Comparison of ENCODE assay signal across 28 mouse cellular contexts in the genomic region with DNA sequence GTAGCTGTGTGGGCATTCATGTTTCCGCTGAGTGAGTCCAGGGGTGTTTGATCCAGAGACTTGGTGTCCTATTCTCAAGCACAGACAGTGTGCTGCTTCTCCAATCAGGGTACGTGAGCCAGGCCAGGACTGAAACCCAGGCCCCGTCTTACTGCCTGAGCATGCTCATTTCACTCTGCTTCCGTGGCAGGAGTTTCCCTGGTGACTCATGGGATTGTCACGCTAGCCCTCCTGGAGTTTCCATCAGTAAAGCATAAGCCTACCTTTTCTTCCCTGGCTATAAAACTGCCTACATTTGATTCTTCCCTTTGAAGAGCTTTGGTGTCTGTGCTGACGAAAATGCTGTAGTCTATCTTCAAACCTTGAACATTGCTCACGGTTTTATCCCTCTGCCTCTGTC. TPM values are rescaled to one million over a fixed set of nuclear protein-coding genes. Genes with fewer than 3 reads are reported as not detected.
DNase-seq lines count a peak whose midpoint lies in the region; TF ChIP-seq lines count a peak whose summit lies in the region.
"Had no signal": no experiment of that assay in that cellular context is flagged by ENCODE, and none has a peak within 500 bp of the region (broad histone marks: within the 10 kb centered on the region; RNA-seq: fewer than 3 reads in every experiment).

No protein-coding gene starts in this region.

- peak; percentile 29 for DNase-seq in adrenal gland, postnatal 25 days
- no peak for DNase-seq in adrenal gland, postnatal 4 days (ENCODE audit: low spot score in 2 of 2)
- peak; percentile 60 for DNase-seq in 3134 (ENCODE audit: extremely low read depth, insufficient read length, low spot score)
- no peak for DNase-seq in CH12.LX (ENCODE audit: extremely low read depth)
- no peak for DNase-seq in layer of hippocampus, adult 11-12 months (ENCODE audit: low spot score)
- no peak for DNase-seq in midbrain, embryonic 10.5 days (ENCODE audit: low spot score)
- DNase-seq: B cell, adult 2 months; cerebellum, adult 8-10 months; cerebellum, postnatal 14 days; embryo, embryonic 11 days; gastrocnemius, postnatal 10 days; heart, adult 18-20 months; heart, postnatal 10 days; heart, postnatal 4 days; kidney, adult 8-10 months had no signal

- no peak for TF ChIP-seq CTCF in CH12.LX (conservative IDR thresholded peaks at IDR 0.05 in 1 of 2, IDR thresholded peaks at IDR 0.05 in 1 of 2; ENCODE audit: low read depth in 2 of 2, low read length in 2 of 2)
- TF ChIP-seq CTCF in embryonic fibroblast, embryonic 13.5 days (IDR thresholded peaks at IDR 0.05; ENCODE audit: borderline replicate concordance, insufficient read depth, low read length): no peak

- no peak overlapping the region for H3K9ac ChIP-seq in CH12.LX (ENCODE audit: insufficient read depth, low read depth)
- H3K9ac ChIP-seq: embryonic facial prominence, embryonic 15.5 days; hindbrain, embryonic 12.5 days had no signal

- 90% methylated on average over 7 of the region's 7 CpGs for WGBS in midbrain, embryonic 10.5 days

- H3K36me3 ChIP-seq in CH12.LX (replicated peaks in 1 of 2; ENCODE audit: control insufficient read depth in 1 of 2, insufficient read depth in 1 of 2, low read length in 1 of 2): peaks cover 70 to 93% of the 10 kb centered on the region in 2 experiments
- H3K36me3 ChIP-seq in midbrain, embryonic 10.5 days: peaks cover 99% of the 10 kb centered on the region

- no peak overlapping the region for H3K4me3 ChIP-seq in CH12.LX (replicated peaks in 1 of 3; ENCODE audit: low read depth in 2 of 3, low read length in 2 of 3, poor library complexity in 1 of 3)
- no peak overlapping the region for H3K4me3 ChIP-seq in embryonic fibroblast, embryonic 13.5 days (ENCODE audit: insufficient read depth, low read length)
- H3K4me3 ChIP-seq in midbrain, embryonic 10.5 days: no peak overlapping the region
- H3K4me3 ChIP-seq: embryonic facial prominence, embryonic 15.5 days; heart, embryonic 10.5 days; hindbrain, embryonic 12.5 days had no signal

- no peak for TF ChIP-seq POLR2A in CH12.LX (IDR thresholded peaks at IDR 0.05; ENCODE audit: low read depth, low read length)
- TF ChIP-seq POLR2A in embryonic fibroblast, embryonic 13.5 days (IDR thresholded peaks at IDR 0.05; ENCODE audit: low read depth, low read length): no peak; the same call in 1 of the 2 replicates

- in situ Hi-C loops in CH12.LX (cut with MboI; ENCODE audit: low pct_ligation_motif_present, low pct_unique_long_range_greater_than_20kb, low sequenced_read_pairs): no loop called here

- dilution Hi-C loops in CH12.LX (cut with MboI; ENCODE audit: extremely low pct_ligation_motif_present, extremely low pct_unique_long_range_greater_than_20kb, low sequenced_read_pairs): no loop called here

- H3K4me1 ChIP-seq in CH12.LX (ENCODE audit: control insufficient read depth in 1 of 2, insufficient read depth in 2 of 2): no peaks in the 10 kb centered on the region
- H3K4me1 ChIP-seq in embryonic fibroblast, embryonic 13.5 days (ENCODE audit: control insufficient read depth, insufficient read depth, low read length): peaks cover 4% of the 10 kb centered on the region; the same call in 1 of the 2 replicates
- H3K4me1 ChIP-seq in midbrain, embryonic 10.5 days: no peaks in the 10 kb centered on the region
- H3K4me1 ChIP-seq: embryonic facial prominence, embryonic 15.5 days; heart, embryonic 10.5 days; hindbrain, embryonic 12.5 days had no signal

- no peak for TF ChIP-seq RAD21 in CH12.LX (IDR thresholded peaks at IDR 0.05; ENCODE audit: low read depth, low read length)

- H3K9me3 ChIP-seq in CH12.LX (replicated peaks; ENCODE audit: low read length): no peaks in the 10 kb centered on the region
- no peaks in the 10 kb centered on the region for H3K9me3 ChIP-seq in midbrain, embryonic 10.5 days (replicated peaks)
- H3K9me3 ChIP-seq: embryonic facial prominence, embryonic 15.5 days; heart, embryonic 10.5 days; hindbrain, embryonic 12.5 days had no signal

- no peak overlapping the region for H3K4me2 ChIP-seq in CH12.LX (ENCODE audit: insufficient read depth, low read depth, poor library complexity, severe bottlenecking)
- H3K4me2 ChIP-seq: embryonic facial prominence, embryonic 15.5 days; hindbrain, embryonic 12.5 days had no signal

- H3K79me2 ChIP-seq in CH12.LX (replicated peaks; ENCODE audit: control insufficient read depth, extremely low read depth, insufficient read depth, poor library complexity, severe bottlenecking): no peaks in the 10 kb centered on the region

- no peaks in the 10 kb centered on the region for H3K27me3 ChIP-seq in CH12.LX (replicated peaks)
- no peaks in the 10 kb centered on the region for H3K27me3 ChIP-seq in midbrain, embryonic 10.5 days (ENCODE audit: low read depth, poor library complexity, severe bottlenecking)
- H3K27me3 ChIP-seq: embryonic facial prominence, embryonic 15.5 days; hindbrain, embryonic 12.5 days had no signal

- no peak for TF ChIP-seq EP300 in CH12.LX (IDR thresholded peaks at IDR 0.05; ENCODE audit: low read length)

- H3K27ac ChIP-seq in CH12.LX (ENCODE audit: insufficient read depth, low read depth): no peak overlapping the region
- peak overlapping the region; percentile 44; the same call in 1 of the 2 replicates for H3K27ac ChIP-seq in embryonic fibroblast, embryonic 13.5 days (ENCODE audit: insufficient read depth, low read length)
- no peak overlapping the region for H3K27ac ChIP-seq in midbrain, embryonic 10.5 days (replicated peaks)
- H3K27ac ChIP-seq: embryonic facial prominence, embryonic 15.5 days; heart, embryonic 10.5 days; hindbrain, embryonic 12.5 days had no signal

TF ChIP-seq in CH12.LX, 34 proteins besides CTCF, POLR2A, EP300 and RAD21:
- TF ChIP-seq NRF1 (IDR thresholded peaks at IDR 0.05; ENCODE audit: low read depth, low read length) (0 out of 2 replicates have a peak, but pooled peaks have one; percentile 36), MAZ (IDR thresholded peaks at IDR 0.05; ENCODE audit: low read depth, low read length) (no peak)

RNA-seq across cellular contexts. Expression of a gene that starts 36.0 kb away (rescaled TPM):
- total RNA-seq in adrenal gland, postnatal 25 days (2021): 90.0 and 111 TPM in 2 replicates
- total RNA-seq in adrenal gland, postnatal 4 days (2021): 100 to 1,000 TPM; 106 to 107 TPM
- 42.6 and 47.8 TPM in 2 replicates for total RNA-seq in CH12.LX (2012; rRNA removed)
- 27.2 and 34.0 TPM in 2 replicates for total RNA-seq in CH12.LX (2014; rRNA removed)
- polyA plus RNA-seq in CH12.LX (2012; ENCODE audit: insufficient read length, low read depth): 38.9 and 39.3 TPM in 2 replicates
- polyA plus RNA-seq in embryonic fibroblast, embryonic 13.5 days (2011; ENCODE audit: insufficient read length, low read depth, missing spikeins): 38.8 and 39.7 TPM in 2 replicates
- polyA plus RNA-seq in midbrain, embryonic 10.5 days (2016; fragmentation: Nextera tagmentation; extraction: Ambion mirVana): 70.7 and 84.7 TPM in 2 replicates

RNA-seq across cellular contexts. Expression of a gene that starts 36.9 kb away (rescaled TPM):
- 38.0 and 38.9 TPM in 2 replicates for total RNA-seq in adrenal gland, postnatal 25 days (2021)
- 10 to 100 TPM; 46.9 TPM for total RNA-seq in adrenal gland, postnatal 4 days (2021)
- total RNA-seq in CH12.LX (2012; rRNA removed) (40.2 and 47.6 TPM in 2 replicates), CH12.LX (2014; rRNA removed) (19.7 and 20.9 TPM in 2 replicates)
- polyA plus RNA-seq in CH12.LX (2012; ENCODE audit: insufficient read length, low read depth): 58.8 and 61.2 TPM in 2 replicates
- polyA plus RNA-seq in embryonic fibroblast, embryonic 13.5 days (2011; ENCODE audit: insufficient read length, low read depth, missing spikeins): 49.0 and 53.0 TPM in 2 replicates
- 55.4 and 57.7 TPM in 2 replicates for polyA plus RNA-seq in midbrain, embryonic 10.5 days (2016; fragmentation: Nextera tagmentation; extraction: Ambion mirVana)

RNA-seq across cellular contexts. Expression of a gene that starts 37.0 kb away (rescaled TPM):
- 39.7 and 47.3 TPM in 2 replicates for total RNA-seq in adrenal gland, postnatal 25 days (2021)
- 10 to 100 TPM; 36.0 to 36.5 TPM for total RNA-seq in adrenal gland, postnatal 4 days (2021)
- total RNA-seq in CH12.LX (2012; rRNA removed) (17.4 and 18.1 TPM in 2 replicates), CH12.LX (2014; rRNA removed) (11.1 and 11.6 TPM in 2 replicates)
- polyA plus RNA-seq in CH12.LX (2012; ENCODE audit: insufficient read length, low read depth): 10.8 and 11.8 TPM in 2 replicates
- polyA plus RNA-seq in embryonic fibroblast, embryonic 13.5 days (2011; ENCODE audit: insufficient read length, low read depth, missing spikeins): 20.0 and 20.7 TPM in 2 replicates
- 27.3 and 29.4 TPM in 2 replicates for polyA plus RNA-seq in midbrain, embryonic 10.5 days (2016; fragmentation: Nextera tagmentation; extraction: Ambion mirVana)

RNA-seq across cellular contexts. Expression of a gene that starts 40.9 kb away (rescaled TPM):
- total RNA-seq in adrenal gland, postnatal 25 days (2021): 65.4 and 83.5 TPM in 2 replicates
- total RNA-seq in adrenal gland, postnatal 4 days (2021): 10 to 100 TPM; 65.1 to 71.1 TPM
- total RNA-seq in CH12.LX (2012; rRNA removed): 11.2 and 15.0 TPM in 2 replicates
- 9.1 and 9.2 TPM in 2 replicates for total RNA-seq in CH12.LX (2014; rRNA removed)
- 7.4 and 9.4 TPM in 2 replicates for polyA plus RNA-seq in CH12.LX (2012; ENCODE audit: insufficient read length, low read depth)
- polyA plus RNA-seq in embryonic fibroblast, embryonic 13.5 days (2011; ENCODE audit: insufficient read length, low read depth, missing spikeins): 15.9 and 16.4 TPM in 2 replicates
- polyA plus RNA-seq in midbrain, embryonic 10.5 days (2016; fragmentation: Nextera tagmentation; extraction: Ambion mirVana): 27.8 and 29.6 TPM in 2 replicates

RNA-seq across cellular contexts. Expression of a gene that starts 42.3 kb away (rescaled TPM):
- total RNA-seq in adrenal gland, postnatal 25 days (2021): not detected in 2 replicates
- not detected for total RNA-seq in adrenal gland, postnatal 4 days (2021)
- total RNA-seq in CH12.LX (2012; rRNA removed) (not detected in 2 replicates), CH12.LX (2014; rRNA removed) (not detected in 2 replicates)
- polyA plus RNA-seq in CH12.LX (2012; ENCODE audit: insufficient read length, low read depth): 7.4 TPM in 1 of 2 replicates, not detected in the other
- 37.7 and 57.8 TPM in 2 replicates for polyA plus RNA-seq in embryonic fibroblast, embryonic 13.5 days (2011; ENCODE audit: insufficient read length, low read depth, missing spikeins)
- polyA plus RNA-seq in midbrain, embryonic 10.5 days (2016; fragmentation: Nextera tagmentation; extraction: Ambion mirVana): not detected in 2 replicates
- total RNA-seq: common myeloid progenitor, adult 5-6 weeks; gastrocnemius, postnatal 10 days; gastrocnemius, postnatal 4 days; heart, adult 18-20 months; heart, postnatal 10 days; MEL had no signal
- polyA plus RNA-seq: embryonic facial prominence, embryonic 11.5 days; embryonic facial prominence, embryonic 15.5 days; forebrain, embryonic 14.5 days; frontal cortex, adult 2 months; heart, embryonic 10.5 days; heart, embryonic 14.5 days; hindbrain, embryonic 12.5 days; hindbrain, embryonic 16.5 days; intestine, postnatal 0 days had no signal

Comparison
In these comparisons a context has a peak if more than half of its experiments do, and no peak if none do; other contexts are left out.
1. DNase-seq: peak in adrenal gland, postnatal 25 days (single experiment) and 3134 (single experiment); none in adrenal gland, postnatal 4 days (0 of 2), CH12.LX (single experiment), layer of hippocampus, adult 11-12 months (single experiment) and midbrain, embryonic 10.5 days (single experiment).